Mouse (Mus musculus): ENCODE measurements around the gene Slc22a5. TPM values are rescaled to one million over a fixed set of nuclear protein-coding genes. Genes with fewer than 3 reads are reported as not detected.
"Not testable (repeated sequence)": the region's sequence is repeated elsewhere in the genome, so short reads cannot be mapped to it uniquely, and the experiment has no call there.

The Slc22a5 gene
- total RNA-seq, 2 experiments from 2014 or later, result 7.0 to 10.5 TPM

- ATAC-seq (replicated peaks; ENCODE audit: low FRiP score, low TSS enrichment, poor library complexity, severe bottlenecking), result peak; percentile 31
Observed at GRCm38 (mm10) chr11:53890906-53891504, 455 bp downstream of the Slc22a5 start.

GRCm38 (mm10) chr11:53890225-53890624 lies 1.2 kb downstream of the Slc22a5 start:
- no peak for ATAC-seq (replicated peaks; ENCODE audit: low FRiP score, low TSS enrichment, poor library complexity, severe bottlenecking)

- no peak for ATAC-seq (replicated peaks; ENCODE audit: low FRiP score, low TSS enrichment, poor library complexity, severe bottlenecking)
Observed at GRCm38 (mm10) chr11:53889091-53889645, 2.3 kb downstream of the Slc22a5 start.

GRCm38 (mm10) chr11:53888242-53888641 lies 3.2 kb downstream of the Slc22a5 start:
- ATAC-seq (replicated peaks; ENCODE audit: low FRiP score, low TSS enrichment, poor library complexity, severe bottlenecking), result no peak

- ATAC-seq (replicated peaks; ENCODE audit: low FRiP score, low TSS enrichment, poor library complexity, severe bottlenecking), result no peak
Observed at GRCm38 (mm10) chr11:53883287-53883686, 8.2 kb downstream of the Slc22a5 start.

- ATAC-seq (replicated peaks; ENCODE audit: low FRiP score, low TSS enrichment, poor library complexity, severe bottlenecking), result not testable (repeated sequence)
Observed at GRCm38 (mm10) chr11:53878096-53878495, 13.4 kb downstream of the Slc22a5 start.

GRCm38 (mm10) chr11:53876488-53876887 lies 15.0 kb downstream of the Slc22a5 start:
- ATAC-seq (replicated peaks; ENCODE audit: low FRiP score, low TSS enrichment, poor library complexity, severe bottlenecking), result no peak

GRCm38 (mm10) chr11:53874706-53875105 lies 16.8 kb downstream of the Slc22a5 start:
- peak; percentile 80 for ATAC-seq (replicated peaks; ENCODE audit: low FRiP score, low TSS enrichment, poor library complexity, severe bottlenecking)

GRCm38 (mm10) chr11:53873909-53874704 lies 17.4 kb downstream of the Slc22a5 start:
- 0 out of 2 replicates have a peak, but pooled peaks have one; percentile 48 for ATAC-seq (replicated peaks; ENCODE audit: low FRiP score, low TSS enrichment, poor library complexity, severe bottlenecking)

GRCm38 (mm10) chr11:53871786-53872507 lies 19.5 kb downstream of the Slc22a5 start:
- ATAC-seq (replicated peaks; ENCODE audit: low FRiP score, low TSS enrichment, poor library complexity, severe bottlenecking), result no peak

- ATAC-seq (replicated peaks; ENCODE audit: low FRiP score, low TSS enrichment, poor library complexity, severe bottlenecking), result no peak
Observed at GRCm38 (mm10) chr11:53869172-53869571, 22.3 kb downstream of the Slc22a5 start.

GRCm38 (mm10) chr11:53868323-53868722 lies 23.1 kb downstream of the Slc22a5 start:
- 0 out of 2 replicates have a peak, but pooled peaks have one; percentile 43 for ATAC-seq (replicated peaks; ENCODE audit: low FRiP score, low TSS enrichment, poor library complexity, severe bottlenecking)

GRCm38 (mm10) chr11:53864724-53865310 lies 26.6 kb downstream of the Slc22a5 start:
- ATAC-seq (replicated peaks; ENCODE audit: low FRiP score, low TSS enrichment, poor library complexity, severe bottlenecking), result not testable (repeated sequence)

GRCm38 (mm10) chr11:53860944-53861343 lies 30.5 kb downstream of the Slc22a5 start:
- not testable (repeated sequence) for ATAC-seq (replicated peaks; ENCODE audit: low FRiP score, low TSS enrichment, poor library complexity, severe bottlenecking)

- peak; percentile 90 for ATAC-seq (replicated peaks; ENCODE audit: low FRiP score, low TSS enrichment, poor library complexity, severe bottlenecking)
Observed at GRCm38 (mm10) chr11:53858761-53859580, 32.5 kb downstream of the Slc22a5 start, which contains the start of gene Gm12216. TSS of gene Gm12216 (minus strand) at chr11:53859256.

GRCm38 (mm10) chr11:53858058-53858760 lies 33.3 kb downstream of the Slc22a5 start:
- 0 out of 2 replicates have a peak, but pooled peaks have one; percentile 18 for ATAC-seq (replicated peaks; ENCODE audit: low FRiP score, low TSS enrichment, poor library complexity, severe bottlenecking)

GRCm38 (mm10) chr11:53853665-53854064 lies 37.8 kb downstream of the Slc22a5 start:
- ATAC-seq (replicated peaks; ENCODE audit: low FRiP score, low TSS enrichment, poor library complexity, severe bottlenecking), result no peak

- peak; percentile 79 for ATAC-seq (replicated peaks; ENCODE audit: low FRiP score, low TSS enrichment, poor library complexity, severe bottlenecking)
Observed at GRCm38 (mm10) chr11:53851795-53852194, 39.7 kb downstream of the Slc22a5 start.

Data from megakaryocyte-erythroid progenitor cell, adult 5-6 weeks (primary cell).